Mouse (Mus musculus): ENCODE data around the gene Tub. TPM values are rescaled to one million over a fixed set of nuclear protein-coding genes. Genes with fewer than 3 reads are reported as not detected.
A peak's percentile ranks its signal among the peaks of the same experiment; 100 is the strongest.

Gene Tub
- total RNA-seq, 4 experiments from 2014 or later, result 107 to 129 (median 115) TPM

GRCm38 (mm10) chr7:109029961-109030465 is 79.9 kb downstream of the Tub start:
- no peak for DNase-seq (ENCODE audit: low spot score in 2 of 2)

GRCm38 (mm10) chr7:109031331-109031730 is 81.2 kb downstream of the Tub start:
- DNase-seq (ENCODE audit: low spot score in 2 of 2), result no peak

GRCm38 (mm10) chr7:109032054-109032453 is 81.9 kb downstream of the Tub start:
- DNase-seq (ENCODE audit: low spot score in 2 of 2), result no peak

GRCm38 (mm10) chr7:109038121-109038735 is 88.1 kb downstream of the Tub start:
- no peak for DNase-seq (ENCODE audit: low spot score in 2 of 2)

- no peak for DNase-seq (ENCODE audit: low spot score in 2 of 2)
Measured at GRCm38 (mm10) chr7:109038987-109039386, 88.8 kb downstream of the Tub start.

- DNase-seq (ENCODE audit: low spot score in 2 of 2), result peak in 1 of 2 experiments; percentile 73
Measured at GRCm38 (mm10) chr7:109039445-109039844, 89.3 kb downstream of the Tub start.

GRCm38 (mm10) chr7:109045876-109046275 is 95.7 kb downstream of the Tub start:
- DNase-seq (ENCODE audit: low spot score in 2 of 2), result no peak

- no peak for DNase-seq (ENCODE audit: low spot score in 2 of 2)
Measured at GRCm38 (mm10) chr7:109050831-109051230, 100.7 kb downstream of the Tub start.

GRCm38 (mm10) chr7:109059536-109059935 is 109.4 kb downstream of the Tub start:
- no peak for DNase-seq (ENCODE audit: low spot score in 2 of 2)

- DNase-seq (ENCODE audit: low spot score in 2 of 2), result no peak
Measured at GRCm38 (mm10) chr7:109069641-109070040, 119.5 kb downstream of the Tub start.

GRCm38 (mm10) chr7:109072326-109072725 is 122.2 kb downstream of the Tub start:
- DNase-seq (ENCODE audit: low spot score in 2 of 2), result no peak

GRCm38 (mm10) chr7:109082269-109083112 is 132.4 kb downstream of the Tub start:
- DNase-seq (ENCODE audit: low spot score in 2 of 2), result no peak

GRCm38 (mm10) chr7:109083113-109083812 is 133.1 kb downstream of the Tub start, which contains the start of gene Ric3:
TSS of gene Ric3 (minus strand) at chr7:109083331.
- DNase-seq (ENCODE audit: low spot score in 2 of 2), result peak; percentile 85 to 87

- no peak for DNase-seq (ENCODE audit: low spot score in 2 of 2)
Measured at GRCm38 (mm10) chr7:109083813-109084184, 133.7 kb downstream of the Tub start.

Other genes with a start within 250 kb of the Tub start
- gene Olfr512, start 237.0 kb upstream of the Tub start, total RNA-seq (2022), result not detected
- gene Olfr513, start 199.4 kb upstream of the Tub start, total RNA-seq (2022), result not detected
- gene Olfr514, start 124.3 kb upstream of the Tub start, total RNA-seq (2022), result not detected
- not detected for gene Olfr516, start 99.8 kb upstream of the Tub start, total RNA-seq (2022)
- not detected for gene Olfr517, start 78.0 kb upstream of the Tub start, total RNA-seq (2022)
- gene Olfr518, start 65.3 kb upstream of the Tub start, total RNA-seq (2022), result not detected
- gene Olfr519, start 55.9 kb upstream of the Tub start, total RNA-seq (2022), result not detected
- under 1 TPM; 0.33 to 0.57 (median 0.45) TPM for gene Nlrp10, start 20.2 kb upstream of the Tub start, total RNA-seq (2022)
- 100 to 1,000 TPM; 101 to 102 (median 101) TPM for gene Eif3f, start 15.9 kb upstream of the Tub start, total RNA-seq (2022)
- gene Ric3, start 133.0 kb downstream of the Tub start, total RNA-seq (2022), result 10 to 100 TPM; 66.2 to 71.1 (median 68.6) TPM
- 10 to 100 TPM in 3 of 4 experiments, 1 to 10 TPM in 1; 9.9 to 15.0 (median 11.5) TPM for gene Lmo1, start 224.9 kb downstream of the Tub start, total RNA-seq (2022)